Mouse (Mus musculus): ENCODE measurements around the gene 1520401A03Rik.
"Not testable (repeated sequence)": the region's sequence is repeated elsewhere in the genome, so short reads cannot be mapped to it uniquely, and the experiment has no call there.

The 1520401A03Rik gene

DNA sequence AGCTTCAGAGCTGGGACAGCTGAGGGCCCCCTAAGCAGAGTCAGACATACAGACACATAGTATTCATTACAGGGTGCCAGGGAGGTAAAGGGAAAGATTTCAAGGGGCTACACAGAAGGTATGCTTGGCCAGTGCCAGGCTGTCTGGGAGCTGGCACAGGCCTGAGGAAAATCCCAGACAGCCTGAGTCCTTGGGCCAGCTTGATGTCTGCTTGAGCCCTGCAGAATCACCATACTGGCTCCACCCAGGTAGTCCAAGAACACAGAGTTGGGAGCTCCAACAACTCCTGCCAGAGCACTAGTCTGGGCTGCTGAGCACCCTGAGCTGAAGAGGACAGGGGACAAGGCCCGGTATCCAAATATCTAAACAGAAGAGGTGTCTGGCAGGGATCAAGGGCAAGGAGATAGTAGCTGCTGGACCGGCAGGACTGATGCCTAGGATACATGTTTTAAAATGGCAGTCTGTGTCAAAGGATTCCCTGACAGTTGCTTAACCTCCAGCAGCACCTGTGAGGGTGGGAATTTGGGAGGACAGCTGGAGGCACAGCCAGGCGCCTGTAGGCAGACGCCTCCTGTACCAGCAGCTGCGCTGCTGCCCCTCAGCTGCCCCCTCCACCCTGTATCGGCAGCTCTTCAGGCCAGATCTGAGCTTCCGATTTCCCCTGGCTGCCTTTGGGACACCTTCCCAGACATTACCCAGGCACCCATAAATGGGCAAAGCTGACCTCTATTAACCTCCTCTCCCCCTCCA lies at the start of gene 1520401A03Rik:
Gene 1520401A03Rik, minus strand, starts transcription at position 408 of the 750 bp plus-strand sequence.
- no peak for DNase-seq (ENCODE audit: low spot score)

DNA sequence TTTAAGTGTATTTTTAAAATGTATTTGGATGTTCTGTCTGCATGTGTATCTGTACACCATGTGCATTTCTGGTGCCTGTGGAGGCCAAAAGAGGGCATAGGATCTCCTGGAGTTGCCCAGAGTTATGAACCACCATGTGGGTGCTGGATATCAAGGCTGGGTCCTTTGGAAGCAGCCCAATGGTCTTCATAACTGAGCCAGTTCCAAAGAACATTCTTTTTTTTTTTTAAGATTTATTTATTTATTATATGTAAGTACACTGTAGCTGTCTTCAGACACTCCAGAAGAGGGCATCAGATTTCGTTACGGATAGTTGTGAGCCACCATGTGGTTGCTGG lies 49.6 kb upstream of the 1520401A03Rik start:
- not testable (repeated sequence) for DNase-seq (ENCODE audit: low spot score)

DNA sequence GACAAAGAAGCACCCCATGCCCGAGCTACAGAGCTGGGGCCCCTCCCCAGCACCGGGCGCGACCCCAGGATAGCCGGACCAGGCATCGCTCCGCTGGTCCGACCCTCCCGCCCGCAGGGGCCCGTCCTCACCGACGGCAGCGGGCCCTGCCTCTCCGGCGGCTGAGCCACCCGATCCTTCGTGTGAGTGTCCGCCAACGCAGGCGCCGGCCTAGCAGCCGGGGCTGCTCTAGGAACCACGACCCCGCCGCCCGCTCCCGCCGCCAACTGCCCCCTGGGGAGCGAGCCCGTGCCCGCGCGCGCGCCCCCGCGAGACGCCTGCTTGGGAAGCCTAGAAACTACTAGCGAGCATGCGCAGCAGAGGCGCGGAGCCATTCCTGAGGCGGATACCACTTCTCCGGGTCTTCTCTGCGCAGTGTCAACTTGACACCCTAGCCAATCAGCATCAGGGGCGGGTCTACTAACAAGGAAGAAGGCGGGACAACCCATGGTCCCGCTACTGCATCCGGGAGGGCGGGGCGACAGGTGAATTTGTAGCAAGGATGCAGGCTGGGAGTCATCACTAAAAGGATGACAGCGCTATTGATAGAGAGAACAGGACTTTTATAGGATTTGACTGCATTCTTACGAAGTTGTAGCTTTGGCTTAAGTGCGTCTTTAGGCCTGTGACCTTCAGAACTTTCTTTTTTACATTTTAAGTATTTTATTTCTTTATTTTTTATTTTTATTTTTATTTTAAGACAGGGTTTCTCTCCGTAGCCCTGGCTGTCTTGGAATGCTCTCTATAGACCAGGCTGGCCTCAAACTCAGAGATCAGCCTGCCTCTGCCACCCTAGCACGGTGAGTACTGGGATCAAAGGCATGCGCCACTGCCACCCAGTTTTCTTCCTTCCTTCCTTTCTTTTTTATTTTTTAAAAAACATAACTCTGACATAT lies 49.0 kb upstream of the 1520401A03Rik start, which contains the start of gene Flywch1:
Gene Flywch1, minus strand, starts transcription at position 319 of the 935 bp plus-strand sequence.
- DNase-seq (ENCODE audit: low spot score), result peak; percentile 94

DNA sequence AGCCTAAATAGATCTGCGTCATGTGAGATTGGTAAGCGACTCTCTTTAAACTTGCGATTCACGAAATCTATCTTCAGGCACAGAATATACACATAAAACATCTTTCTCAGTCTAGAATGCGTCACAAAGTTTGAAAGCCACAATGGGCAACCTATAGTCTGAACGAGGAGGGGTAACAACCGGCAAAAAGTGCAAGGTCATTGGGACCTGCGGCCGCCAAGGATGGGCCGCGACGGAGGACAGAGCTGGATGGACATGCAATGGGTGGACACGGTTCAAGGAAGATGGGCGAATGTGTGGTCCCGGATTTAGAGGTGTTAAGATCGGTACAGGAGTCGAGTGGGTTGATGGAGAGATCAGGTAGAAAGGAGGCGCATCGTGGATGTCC lies 48.3 kb upstream of the 1520401A03Rik start:
- DNase-seq (ENCODE audit: low spot score), result no peak

DNA sequence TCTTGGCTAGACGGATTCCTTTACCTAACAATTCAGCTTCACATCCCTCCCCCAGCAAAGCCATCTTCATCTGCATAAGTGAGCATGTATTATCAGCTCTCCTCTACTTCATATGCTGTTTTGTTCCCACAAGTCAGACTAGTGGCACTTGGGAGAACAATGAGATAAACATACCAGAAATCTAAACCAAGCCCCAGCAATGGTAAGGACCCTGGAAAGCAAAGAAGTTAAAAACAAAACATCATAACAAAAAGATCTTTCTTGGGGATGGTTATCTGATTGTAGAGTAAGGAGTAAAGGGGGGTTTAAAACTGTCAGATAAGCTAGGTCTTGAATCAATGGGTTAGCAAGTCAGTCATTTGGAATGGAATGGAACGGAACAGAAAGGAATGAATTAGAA lies 47.9 kb upstream of the 1520401A03Rik start:
- no peak for DNase-seq (ENCODE audit: low spot score)

DNA sequence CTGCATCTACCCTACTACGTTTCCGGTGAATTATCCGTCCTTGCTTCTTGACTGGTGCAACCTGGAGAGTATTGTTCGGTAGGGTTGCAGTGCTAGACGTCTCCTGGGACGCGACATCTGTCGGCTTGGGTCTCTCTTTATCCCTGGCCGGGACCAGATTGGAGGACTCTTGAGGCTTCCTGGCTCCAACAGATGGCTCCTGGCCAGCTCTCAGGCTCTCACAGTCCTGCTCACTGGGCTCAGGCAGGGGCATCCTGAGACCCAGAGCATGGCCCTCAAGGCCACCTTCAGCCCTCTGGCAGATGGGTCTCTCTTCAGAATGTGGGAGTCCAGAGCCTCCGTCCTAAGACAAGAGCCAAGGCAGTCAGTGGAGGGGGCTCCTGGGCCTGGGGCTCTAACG lies 40.4 kb upstream of the 1520401A03Rik start:
- DNase-seq (ENCODE audit: low spot score), result no peak

DNA sequence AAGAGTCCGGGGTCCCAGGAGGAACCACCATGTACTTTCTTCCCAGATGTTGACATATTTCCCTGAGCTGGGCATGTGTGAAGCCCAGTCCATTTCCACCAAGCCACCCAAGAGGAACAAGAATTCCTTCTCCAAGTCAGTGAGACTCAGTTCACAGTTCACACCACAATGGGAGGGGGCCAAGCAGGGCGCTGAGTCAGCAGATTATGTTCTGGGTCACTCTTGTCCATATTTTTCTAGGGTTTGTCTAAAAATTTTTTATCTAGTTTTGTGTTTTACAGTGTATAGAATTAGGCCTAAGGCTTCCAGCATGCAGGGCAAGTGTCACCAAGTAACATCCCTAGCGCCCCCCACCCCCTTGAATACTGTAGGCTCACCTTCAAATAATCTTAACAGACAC lies 38.6 kb upstream of the 1520401A03Rik start:
- no peak for DNase-seq (ENCODE audit: low spot score)

DNA sequence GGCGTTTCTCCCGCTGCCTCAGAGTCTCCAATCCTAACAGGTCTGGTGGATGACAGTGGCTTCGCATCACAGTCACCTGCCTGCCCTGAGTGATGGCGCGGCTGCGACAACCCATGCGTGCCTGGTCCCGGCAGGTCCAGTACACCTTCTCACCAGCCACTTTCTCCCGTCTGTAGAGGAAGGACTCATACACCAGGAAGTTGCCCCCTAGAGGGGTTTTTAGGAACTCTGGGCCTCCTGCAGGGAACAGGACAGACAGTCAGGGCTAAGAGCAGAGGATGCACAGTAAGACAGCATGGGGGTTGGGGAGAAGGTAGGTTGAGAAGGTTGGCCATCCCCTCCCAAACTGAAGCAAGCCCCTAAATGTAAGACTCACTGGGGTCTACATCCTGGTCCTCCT lies 37.6 kb upstream of the 1520401A03Rik start:
- DNase-seq (ENCODE audit: low spot score), result no peak

DNA sequence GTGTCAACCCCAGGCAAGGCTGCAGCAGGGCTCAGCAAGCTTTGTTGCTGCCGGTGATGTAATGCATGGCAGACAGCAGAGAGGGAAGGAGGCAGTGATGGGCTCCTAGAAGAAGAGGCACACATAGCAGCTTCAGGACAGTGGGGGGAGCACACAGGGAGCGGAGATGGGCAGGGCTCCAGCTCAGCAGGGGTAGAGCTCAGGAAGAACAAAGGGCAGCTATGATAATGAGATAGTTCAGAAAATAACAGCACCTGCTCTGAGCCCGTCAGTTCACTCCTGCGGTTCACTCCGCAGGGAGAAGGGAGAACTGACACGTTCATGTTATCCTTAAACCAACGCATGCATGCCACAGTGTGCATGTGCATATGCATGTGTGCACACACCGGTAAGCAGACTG lies 36.2 kb upstream of the 1520401A03Rik start:
- DNase-seq (ENCODE audit: low spot score), result no peak

DNA sequence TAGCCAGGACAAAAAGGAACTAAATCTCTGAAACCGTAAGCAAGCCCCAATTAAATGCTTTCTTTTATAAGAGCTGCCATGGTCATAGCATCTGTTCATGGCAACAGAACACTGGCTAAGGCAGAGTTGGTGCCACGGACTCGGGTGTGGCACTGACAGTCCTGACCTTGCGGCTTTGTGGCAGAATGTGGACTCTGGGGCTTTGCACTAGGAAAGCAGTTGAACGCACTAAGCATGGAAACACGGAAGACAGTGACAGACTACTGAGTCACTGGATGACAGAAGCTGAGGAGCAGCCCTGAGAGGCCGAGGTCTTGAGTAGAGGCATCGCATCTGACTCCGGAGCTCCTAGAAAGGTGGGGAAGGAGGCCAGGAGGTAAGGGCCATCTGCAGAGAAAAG lies 35.0 kb upstream of the 1520401A03Rik start:
- DNase-seq (ENCODE audit: low spot score), result no peak

DNA sequence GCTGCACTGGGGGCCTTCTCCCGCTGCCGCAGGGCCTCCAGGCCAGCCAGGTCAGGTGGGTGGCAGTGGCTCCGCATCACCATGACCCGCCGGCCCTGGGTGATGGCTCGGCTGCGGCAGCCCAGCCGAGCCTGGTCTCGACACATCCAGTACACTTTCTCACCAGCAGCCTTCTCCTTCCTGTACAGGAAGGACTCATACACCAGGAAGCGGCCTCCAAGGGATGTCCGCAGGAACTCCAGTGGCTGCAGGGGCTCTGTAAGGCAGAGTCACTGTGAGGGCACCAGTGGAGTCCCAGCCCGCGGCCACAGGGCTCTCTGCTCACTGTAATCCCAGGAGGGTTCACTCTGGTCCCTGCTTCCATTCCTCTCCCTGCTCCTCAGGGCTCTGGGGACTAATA lies 33.1 kb upstream of the 1520401A03Rik start:
- no peak for DNase-seq (ENCODE audit: low spot score)

DNA sequence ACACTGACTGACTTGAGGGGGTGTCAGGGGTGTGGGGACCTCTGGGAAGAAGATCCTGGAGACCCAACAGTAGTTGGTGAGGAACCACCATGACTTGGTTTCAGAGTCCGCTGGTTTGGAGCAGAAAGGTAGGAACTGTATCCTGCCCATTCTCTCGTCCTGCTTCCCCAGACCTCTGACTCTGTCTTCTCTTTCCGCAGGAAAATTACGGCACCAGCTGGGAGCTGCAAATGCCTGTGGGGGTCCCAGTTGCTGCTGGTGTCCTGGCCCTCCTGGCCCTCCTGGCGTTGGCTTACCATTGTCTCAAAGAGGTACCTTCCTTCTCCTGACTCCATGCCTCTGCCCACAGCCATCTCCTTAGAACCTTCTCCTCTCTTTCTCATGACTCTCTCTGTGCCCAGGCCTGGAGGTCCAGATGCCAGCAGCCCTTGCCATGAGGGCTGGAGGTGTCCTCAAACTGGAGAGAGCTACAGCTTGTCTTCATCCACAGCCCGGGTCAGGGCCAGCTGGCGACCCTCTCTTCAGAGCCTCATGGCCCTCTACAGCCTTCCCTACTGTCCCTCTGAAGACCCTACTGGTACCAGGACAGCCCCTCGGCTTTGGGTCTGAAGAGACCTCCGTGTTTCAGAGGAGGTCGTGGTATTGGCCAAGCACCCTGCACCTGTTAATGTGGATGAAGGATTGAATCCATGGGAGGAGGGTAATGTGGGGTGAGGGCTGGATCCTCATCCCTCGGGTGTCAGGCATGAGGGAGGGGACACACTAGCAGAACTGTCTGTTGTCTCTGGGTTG lies 27.0 kb upstream of the 1520401A03Rik start:
- no peak for DNase-seq (ENCODE audit: low spot score)

DNA sequence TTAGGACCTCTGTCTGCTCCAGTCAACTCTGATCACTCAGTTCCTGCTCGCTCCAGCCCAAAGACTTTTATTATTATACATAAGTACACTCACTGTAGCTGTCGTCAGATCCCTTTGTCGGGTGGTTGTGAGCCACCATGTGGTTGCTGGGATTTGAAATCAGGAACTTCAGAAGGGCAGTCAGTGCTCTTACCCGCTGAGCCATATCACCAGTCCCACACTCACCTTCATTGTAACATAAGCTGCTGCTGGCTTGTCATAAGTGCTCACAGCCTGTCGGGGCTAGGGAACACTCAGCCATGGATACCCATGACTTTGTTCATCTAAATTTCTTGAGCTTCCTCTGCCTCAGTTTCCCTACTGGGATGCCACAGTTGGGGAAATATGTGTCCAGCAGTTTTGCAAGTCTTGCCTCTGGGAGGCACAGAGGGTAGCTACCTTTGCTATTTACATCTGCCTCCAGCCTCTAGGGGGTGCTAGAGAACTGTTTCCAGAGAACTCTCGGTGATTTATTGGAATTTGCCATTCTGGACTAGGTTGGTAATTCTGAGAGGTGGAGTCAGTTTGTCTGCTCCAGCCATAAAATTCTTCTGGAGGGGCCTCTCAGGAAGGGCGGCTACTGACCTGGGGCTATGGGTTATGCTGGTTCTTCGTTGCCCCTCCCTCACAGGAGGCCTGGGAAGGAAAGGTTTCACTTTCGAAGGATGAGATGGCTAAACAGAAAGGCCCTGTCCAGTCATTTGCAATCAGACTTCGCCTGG lies 26.2 kb upstream of the 1520401A03Rik start:
- DNase-seq (ENCODE audit: low spot score), result peak; percentile 68

DNA sequence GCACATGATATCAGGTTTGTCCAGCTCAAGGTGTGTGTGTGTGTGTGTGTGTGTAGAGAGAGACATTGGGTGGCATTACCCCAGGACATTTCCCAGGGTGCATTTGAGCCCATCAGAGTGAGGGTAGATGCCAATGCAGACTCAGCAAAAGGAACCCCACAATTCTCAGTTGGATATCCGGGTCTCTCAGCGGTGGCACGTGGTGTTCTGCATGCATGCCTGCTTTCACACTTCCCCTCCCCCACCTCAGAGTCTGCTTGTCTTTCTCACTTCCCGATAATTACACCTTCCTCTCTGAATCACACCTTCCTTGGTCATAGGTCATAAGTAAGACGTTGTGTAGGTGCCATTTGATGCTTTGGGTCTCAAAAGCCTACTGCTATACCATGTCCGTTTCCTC lies 25.4 kb upstream of the 1520401A03Rik start:
- DNase-seq (ENCODE audit: low spot score), result no peak

DNA sequence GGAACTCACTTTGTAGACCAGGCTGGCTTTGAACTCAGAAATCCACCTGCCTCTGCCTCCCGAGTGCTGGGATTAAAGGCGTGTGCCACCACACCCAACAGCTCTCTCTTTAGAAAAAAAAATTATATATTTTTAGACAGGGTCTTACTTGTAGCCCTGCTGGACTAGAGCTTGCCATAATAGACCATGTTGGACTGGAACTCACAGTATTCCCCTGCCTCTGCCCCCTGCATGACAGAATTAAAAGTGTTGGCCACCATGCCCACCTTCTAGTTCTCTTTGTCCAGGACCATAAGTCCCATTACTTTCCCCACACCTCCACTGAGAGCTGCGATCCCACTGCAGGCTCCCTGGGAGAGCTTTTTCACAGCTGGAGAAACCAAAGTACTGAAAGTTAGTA lies 24.9 kb upstream of the 1520401A03Rik start:
- no peak for DNase-seq (ENCODE audit: low spot score)

DNA sequence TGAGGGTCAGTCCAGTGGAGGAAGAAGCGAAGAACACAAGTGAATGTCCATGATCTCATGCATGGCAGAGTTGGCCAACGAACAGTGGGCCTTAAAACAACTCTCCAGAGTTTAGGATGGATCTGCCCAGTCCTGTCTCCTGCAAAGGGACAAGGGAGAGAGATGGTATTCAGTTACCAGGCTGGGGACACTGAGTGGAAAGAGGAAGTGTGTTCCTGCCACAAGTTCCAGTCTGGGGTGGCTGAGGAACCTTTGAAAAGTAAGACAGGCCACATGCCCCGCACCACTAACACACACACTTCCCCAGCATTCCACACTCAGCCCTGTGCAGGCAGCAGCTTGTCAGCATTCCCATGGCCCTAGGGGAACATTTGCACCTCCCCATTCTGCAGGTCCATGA lies 24.2 kb upstream of the 1520401A03Rik start:
- no peak for DNase-seq (ENCODE audit: low spot score)

DNA sequence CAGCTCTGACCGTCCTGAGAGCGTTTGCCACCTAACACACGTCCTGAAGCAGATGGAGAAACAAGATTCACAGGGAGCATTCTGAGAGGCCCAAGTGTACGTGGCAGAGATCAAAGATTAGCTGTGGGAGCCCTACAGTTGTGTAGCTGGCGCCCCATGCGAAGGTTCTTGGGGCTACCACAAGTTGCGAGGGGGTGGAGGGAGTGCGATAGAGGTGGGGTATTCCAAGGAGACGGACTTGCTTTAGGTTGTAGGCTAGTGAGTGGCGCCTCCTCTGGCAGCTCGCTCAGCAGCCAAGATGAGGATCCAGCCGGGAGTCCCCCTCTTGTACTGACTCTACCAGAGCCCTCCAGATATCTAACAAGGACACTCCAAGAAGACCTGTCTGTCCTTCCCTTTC lies 23.7 kb upstream of the 1520401A03Rik start:
- DNase-seq (ENCODE audit: low spot score), result no peak

DNA sequence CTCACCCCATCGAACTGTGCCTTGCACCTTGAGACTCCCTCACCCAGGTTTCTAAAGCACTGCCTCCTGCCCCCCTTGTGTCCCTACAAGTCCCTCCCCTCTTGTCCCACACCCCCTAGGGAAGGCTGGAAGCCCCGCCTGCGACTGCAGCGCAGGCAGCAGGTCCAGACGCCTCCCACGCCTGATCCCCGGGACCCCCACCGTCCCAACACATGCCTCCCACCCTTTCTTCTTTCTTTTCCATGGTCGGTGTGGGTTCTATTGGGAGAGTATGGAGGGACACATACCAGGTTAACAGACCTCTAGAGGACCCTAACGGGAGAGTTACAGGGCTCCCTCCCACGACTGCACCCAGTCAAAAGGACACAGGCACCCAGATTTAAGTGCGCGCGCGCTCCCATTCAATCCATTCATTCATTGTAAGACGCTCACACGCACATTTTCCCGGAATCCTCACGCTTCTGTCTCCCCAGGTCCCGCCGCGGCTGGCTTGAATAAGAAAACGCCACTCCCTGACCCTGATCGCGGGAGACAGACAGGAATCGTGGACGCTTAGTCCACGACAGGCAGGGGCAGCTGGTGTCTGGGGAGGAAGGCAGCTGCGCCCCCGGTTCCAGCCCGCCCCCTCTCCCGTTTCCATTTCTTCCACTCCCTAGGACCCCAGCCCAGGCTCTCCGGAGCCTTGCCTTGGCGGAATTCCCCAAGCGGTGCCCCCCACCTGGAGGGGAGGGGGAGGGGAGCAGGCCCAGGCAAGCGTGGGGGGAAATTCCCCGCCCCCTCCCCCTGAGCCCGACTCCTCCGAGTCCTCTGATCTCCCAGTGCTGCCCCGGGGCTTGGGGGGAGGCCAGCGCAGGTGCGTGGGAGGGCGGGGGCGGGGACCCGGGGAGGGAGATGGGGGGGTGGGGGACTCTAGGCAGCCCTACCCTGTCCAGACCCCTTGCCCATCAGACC lies 23.0 kb upstream of the 1520401A03Rik start, which contains the start of gene Kremen2:
Gene Kremen2, minus strand, starts transcription at position 533 of the 951 bp plus-strand sequence.
- DNase-seq (ENCODE audit: low spot score), result no peak

DNA sequence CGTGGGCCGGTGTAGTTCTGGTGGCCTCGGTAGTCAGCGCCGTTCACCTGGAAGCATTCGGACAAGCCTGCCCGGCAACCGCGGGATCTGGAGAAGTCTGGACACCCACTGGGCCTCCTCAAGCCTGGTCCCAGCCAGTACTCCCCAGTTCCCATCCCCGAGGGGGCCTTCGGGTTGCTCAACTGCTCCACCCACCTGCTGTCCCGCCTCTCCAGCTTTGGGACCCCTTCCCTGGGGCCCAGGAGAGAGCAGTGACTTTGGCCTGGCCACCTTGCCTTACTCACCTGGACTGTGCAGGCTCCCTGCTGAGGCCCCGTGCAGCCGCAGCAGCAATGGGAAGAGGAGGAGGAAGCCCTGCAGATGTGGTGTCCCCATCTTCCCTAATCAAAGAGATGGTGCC lies 22.1 kb upstream of the 1520401A03Rik start:
- DNase-seq (ENCODE audit: low spot score), result no peak

DNA sequence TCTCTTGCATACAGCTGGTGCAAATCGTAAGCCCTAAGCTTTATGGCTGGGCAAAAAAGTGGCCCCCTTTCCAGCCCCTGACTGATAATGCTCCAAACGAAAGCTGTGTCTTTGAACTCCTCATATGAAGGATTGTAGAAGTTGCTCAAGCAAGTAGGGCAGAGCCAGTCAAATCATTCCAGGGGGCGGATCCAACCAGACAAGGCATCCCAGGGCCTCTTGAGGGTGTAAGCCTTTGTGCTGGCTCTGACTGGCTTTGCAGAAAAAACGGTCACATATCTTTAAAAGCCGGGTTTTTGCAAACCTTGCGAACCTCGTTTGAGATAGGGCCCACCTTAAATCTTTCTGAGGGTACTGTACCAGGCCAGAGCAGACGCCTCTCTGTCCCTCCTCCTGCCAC lies 21.5 kb upstream of the 1520401A03Rik start:
- no peak for DNase-seq (ENCODE audit: low spot score)

Data from ovary, postnatal 14 days (tissue).